Mouse (Mus musculus) left cerebral cortex, adult 2 months (tissue): Measurements from ENCODE around the gene Slc35g1. TPM values are rescaled to one million over a fixed set of nuclear protein-coding genes. Genes with fewer than 3 reads are reported as not detected.

Experiments used
- DNase-seq, 2 experiments: peaks; one replicate each; pipeline ENCODE4 v3.0.0; 2021 to 2022; ENCODE audit warnings: low spot score in 2 of 2, mixed read lengths in 1 of 2; ENCODE audit errors: extremely low spot score in 1 of 2
- H3K27ac ChIP-seq: fragments of 200-600 bp; 2 replicates; pipeline ENCODE4 v1.8.1; 2022
- H3K4me3 ChIP-seq: fragments of 200-600 bp; 2 replicates; pipeline ENCODE4 v1.8.1; 2022
- CTCF ChIP-seq: fragments of 200-600 bp; IDR thresholded peaks from 2 replicates; pipeline ENCODE4 v1.8.1; 2022; ENCODE audit warnings: antibody characterized with exemption, mild to moderate bottlenecking, moderate library complexity
- intact Hi-C: fragments of 180-260 bp; cut with DNase I; formaldehyde crosslinking; loops from one replicate; pipeline ENCODE4 v1.15.1; 2025
- long read RNA-seq, 2 experiments: library from polyadenylated mRNA; stranded (forward); transcript quantifications; one replicate each; pipeline ENCODE4 v2.0.0; 2021; ENCODE audit warnings: borderline mapping rate in 2 of 2
- total RNA-seq, 2 experiments: library from RNA; stranded (reverse); gene quantifications; 2 replicates each; pipeline ENCODE4 v1.2.3; 2021

The Slc35g1 gene
- 1 to 10 TPM; 1.6 to 2.3 TPM for total RNA-seq
- long read RNA-seq, experiment 1, partial matches to known transcripts, result 0 of 1 reads
- long read RNA-seq, experiment 1, other reads (novel, unspliced or antisense), result 0 of 1 reads
- long read RNA-seq, experiment 2, partial matches to known transcripts, result 0 of 1 reads
- long read RNA-seq, experiment 2, other reads (novel, unspliced or antisense), result 0 of 1 reads

DNA sequence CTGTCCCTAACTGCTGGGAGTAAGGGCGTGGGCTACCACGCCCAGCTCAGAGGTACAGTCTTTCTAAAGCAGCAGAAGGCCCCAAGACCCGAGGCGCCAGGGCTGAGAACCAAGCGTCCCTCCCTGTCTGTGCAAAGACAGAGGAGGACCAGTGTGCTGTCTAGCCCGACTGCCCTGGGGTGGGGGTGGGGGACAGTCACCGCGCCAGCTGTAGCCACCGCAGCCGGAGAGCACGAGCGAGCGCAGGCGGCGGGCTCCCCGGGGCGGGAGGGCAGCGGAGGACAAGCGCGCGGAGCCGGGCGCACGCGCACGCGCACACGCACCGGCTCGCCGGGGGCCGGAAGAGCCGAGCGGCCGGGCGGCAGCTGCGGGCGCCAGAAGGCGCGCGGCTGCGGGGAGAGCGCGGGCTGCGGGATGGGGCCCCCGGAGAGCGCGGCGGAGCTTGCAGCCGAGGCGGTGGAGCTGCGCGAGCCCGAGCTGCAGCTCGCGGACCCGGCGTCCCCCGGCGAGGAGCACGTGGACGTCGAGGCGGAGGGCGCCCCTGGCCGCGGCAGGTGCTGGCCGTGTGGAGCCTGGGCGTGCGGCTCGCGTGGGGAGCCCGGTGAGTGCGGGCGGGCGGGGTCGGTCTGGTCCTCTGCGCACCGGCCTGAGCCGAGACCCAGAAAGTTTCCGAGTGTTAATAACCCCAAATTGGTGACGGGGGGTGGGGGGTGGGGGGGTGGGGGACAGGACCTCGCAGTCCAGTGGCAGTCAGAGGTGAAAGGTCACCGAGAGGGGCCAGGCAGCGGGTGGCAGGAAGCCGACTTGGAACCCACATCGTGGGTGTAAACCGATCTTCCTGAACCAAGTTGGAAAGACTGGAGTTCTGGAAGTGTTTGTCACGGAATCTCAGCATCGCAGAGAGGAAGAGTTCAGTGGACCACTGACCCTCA is at the start of gene Slc35g1:
Slc35g1 (plus strand) TSS at position 280 of the 932 bp plus-strand sequence.
- Histone ChIP-seq H3K4me3 (peak within 1 kb of the TSS; percentile 59), H3K27ac (peak within 1 kb of the TSS; percentile 64; the same call in 1 of the 2 replicates)
- intact Hi-C loops, result no loop called here
- TF ChIP-seq CTCF, result no peak
- peak; percentile 64 to 70 for DNase-seq

DNA sequence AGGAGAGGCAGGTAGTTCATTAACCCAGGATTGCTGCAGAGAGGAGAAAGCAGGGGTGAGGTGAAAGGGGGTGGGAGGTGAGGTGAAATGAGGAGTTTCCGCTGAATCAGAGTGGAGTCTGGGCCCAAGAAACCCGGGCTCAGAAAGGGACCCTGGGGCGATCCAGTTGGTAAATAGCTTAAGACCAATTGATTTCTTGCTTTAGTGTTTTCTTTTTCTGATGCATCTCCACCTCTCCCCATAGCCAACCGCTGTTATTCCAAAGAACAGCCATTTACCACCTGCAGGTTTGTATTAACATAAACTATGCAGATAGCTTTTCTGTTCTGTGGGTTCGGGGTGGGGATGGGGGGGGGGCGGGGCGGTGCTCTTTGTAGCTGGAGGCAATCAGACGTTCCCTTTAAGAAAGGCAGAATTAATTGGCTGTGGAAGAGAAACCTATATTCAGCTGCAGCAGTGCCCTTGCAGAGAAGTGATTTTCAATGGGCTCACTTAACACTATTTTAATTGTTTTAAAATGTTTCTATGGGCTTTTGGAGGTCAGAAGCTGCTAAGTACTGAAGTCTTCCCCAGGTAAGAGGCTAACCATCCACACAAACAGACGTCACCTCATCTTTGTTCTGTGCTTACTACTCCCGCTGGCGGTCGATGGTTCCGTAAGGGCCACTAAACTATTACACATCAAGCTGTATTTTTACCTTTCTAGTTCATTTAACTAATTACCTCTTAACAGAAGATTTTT is 47.3 kb upstream of the Slc35g1 start:
- DNase-seq, result no peak
- Histone ChIP-seq H3K4me3 (no peak overlapping the region), H3K27ac (no peak overlapping the region)
- no peak for TF ChIP-seq CTCF
- intact Hi-C loops, result no loop called here

DNA sequence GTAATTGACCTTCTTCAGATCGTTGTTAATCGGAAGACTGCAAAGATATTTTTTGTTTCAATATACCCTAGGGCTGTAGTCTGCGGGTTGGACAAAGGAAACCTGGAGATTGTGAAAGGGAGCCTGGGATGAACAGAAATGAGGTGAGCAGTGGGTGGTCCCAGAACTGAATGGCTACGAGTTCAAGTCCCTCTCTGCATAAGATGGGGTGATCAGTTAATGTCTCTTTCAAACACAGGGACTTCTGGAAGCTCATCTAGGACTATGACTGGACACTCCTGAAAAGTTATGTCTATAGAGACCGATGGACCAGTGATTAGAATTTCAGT is 46.8 kb upstream of the Slc35g1 start:
- no peak for DNase-seq
- TF ChIP-seq CTCF, result no peak
- Histone ChIP-seq H3K27ac (no peak overlapping the region), H3K4me3 (no peak overlapping the region)
- intact Hi-C loops, result no loop called here

DNA sequence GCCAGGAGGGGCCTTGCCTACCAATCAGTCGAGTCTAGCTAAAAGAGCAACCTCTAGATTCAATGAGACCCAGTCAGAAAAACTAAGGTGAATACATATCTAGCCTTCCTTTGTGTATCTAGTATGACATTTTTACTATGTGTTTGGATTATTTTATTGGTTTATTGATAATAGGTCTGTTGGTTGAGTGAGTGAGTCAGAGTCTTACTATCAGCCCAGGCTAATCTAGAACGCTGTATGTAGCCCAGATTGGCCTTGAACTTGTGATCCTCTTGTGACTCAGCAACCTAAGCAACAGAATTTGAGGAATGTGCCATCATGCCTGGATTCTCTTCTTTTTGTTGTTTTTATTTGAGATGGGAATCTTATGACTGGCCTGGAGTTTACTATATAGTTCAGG is 44.6 kb upstream of the Slc35g1 start:
- H3K4me3 ChIP-seq, result no peak overlapping the region
- intact Hi-C loops, result loop anchor here (5.0 to 10.0 kb wide), 2 partner anchors 129 to 276 kb away; partner anchors contain the start of gene Fra10ac1
- no peak overlapping the region for H3K27ac ChIP-seq
- no peak for DNase-seq
- no peak for TF ChIP-seq CTCF

DNA sequence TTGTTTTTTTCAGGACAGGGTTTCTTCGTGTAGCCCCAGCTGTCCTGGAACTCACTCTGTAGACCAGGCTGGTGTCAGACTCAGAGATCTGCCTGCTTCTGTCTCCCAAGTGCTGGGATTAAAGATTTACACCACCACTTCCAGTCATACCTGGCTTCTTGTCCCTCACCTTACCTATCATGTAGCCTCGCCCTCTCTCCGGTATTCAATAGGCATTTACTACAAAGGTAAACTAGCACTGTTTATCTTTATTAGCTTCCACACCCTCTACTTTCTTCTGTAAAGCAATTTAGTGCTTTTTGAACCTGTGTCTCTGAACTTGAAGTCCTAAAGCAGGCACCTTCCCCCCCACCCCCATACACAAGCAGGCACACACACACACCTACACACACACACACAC is 44.1 kb upstream of the Slc35g1 start:
- TF ChIP-seq CTCF, result no peak
- no peak for DNase-seq
- H3K4me3 ChIP-seq, result no peak overlapping the region
- H3K27ac ChIP-seq, result no peak overlapping the region
- intact Hi-C loops, result loop anchor here (1.0 to 10.0 kb wide), 5 partner anchors 97 to 397 kb away; partner anchors contain the start of gene Fra10ac1

DNA sequence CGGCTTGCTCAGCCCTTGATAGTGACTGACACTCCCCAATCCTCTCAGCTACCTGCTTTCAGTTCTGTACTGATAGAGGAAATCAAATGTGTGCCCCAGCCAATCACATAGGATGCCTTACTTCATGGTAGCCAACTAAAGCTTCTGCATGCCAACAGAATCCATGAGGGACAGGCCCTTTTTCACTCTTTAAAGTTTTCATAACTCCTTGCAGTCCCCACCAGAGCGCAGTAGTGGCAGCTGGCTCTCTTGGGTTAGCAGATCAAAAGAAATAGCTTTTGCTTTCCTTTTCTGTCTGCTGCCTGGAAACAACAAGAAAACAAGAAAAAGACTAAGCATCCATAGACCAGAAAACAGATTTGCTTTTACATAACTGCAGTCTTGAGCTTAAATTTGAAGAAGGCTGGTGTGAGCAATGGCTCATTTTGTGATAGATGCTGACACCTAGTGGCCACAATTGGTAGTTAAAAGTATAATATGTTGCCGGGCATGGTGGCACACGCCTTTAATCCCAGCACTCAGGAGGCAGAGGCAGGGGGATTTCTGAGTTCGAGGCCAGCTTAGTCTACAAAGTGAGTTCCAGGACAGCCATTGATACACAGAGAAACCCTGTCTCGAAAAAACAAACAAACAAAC is 43.2 kb upstream of the Slc35g1 start:
- peak; percentile 21 to 22 for DNase-seq
- Histone ChIP-seq H3K27ac (0 out of 2 replicates have a peak overlapping the region, but pooled peaks have one; percentile 0), H3K4me3 (no peak overlapping the region)
- TF ChIP-seq CTCF, result peak; percentile 72
- intact Hi-C loops, result loop anchor here (1.0 to 10.0 kb wide), 5 partner anchors 98 to 398 kb away; partner anchors contain the start of gene Fra10ac1

DNA sequence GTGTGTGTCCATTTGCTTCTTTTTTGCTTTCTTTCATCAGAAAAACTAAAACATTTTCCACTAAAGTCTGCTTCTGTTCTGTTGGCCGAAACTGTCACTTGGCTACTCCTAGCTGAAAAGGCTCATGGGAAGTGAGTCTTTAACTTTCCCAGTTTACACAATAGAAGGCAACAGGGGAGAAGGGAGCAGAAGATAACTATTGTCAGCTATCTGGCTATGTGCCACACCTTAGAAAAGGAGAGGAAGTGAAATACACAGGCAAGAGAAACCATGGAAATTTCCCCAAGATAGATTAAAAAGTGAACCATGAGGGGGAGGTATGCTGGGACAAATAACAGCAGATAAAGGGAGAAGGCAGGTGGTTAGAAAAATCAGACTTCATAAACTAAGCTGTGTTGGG is 41.5 kb upstream of the Slc35g1 start:
- DNase-seq, result no peak
- intact Hi-C loops, result loop anchor here (1.0 to 10.0 kb wide), 3 partner anchors 132 to 279 kb away; partner anchors contain the start of gene Fra10ac1
- Histone ChIP-seq H3K4me3 (no peak overlapping the region), H3K27ac (no peak overlapping the region)
- no peak for TF ChIP-seq CTCF

- DNase-seq, result no peak
- H3K4me3 ChIP-seq, result no peak overlapping the region
- intact Hi-C loops, result loop anchor here (1.0 to 10.0 kb wide), 3 partner anchors 133 to 280 kb away; partner anchors contain the start of gene Fra10ac1
- no peak; the same call in none of the 2 replicates for TF ChIP-seq CTCF
- H3K27ac ChIP-seq, result no peak overlapping the region
Measured at GRCm38 (mm10) chr19:38354819-38355360, 40.9 kb upstream of the Slc35g1 start.

- DNase-seq, result no peak
- TF ChIP-seq CTCF, result no peak
- H3K27ac ChIP-seq, result no peak overlapping the region
- intact Hi-C loops, result loop anchor here (10.0 kb wide), 1 partner anchor 282 kb away; no protein-coding TSS in a partner anchor
- no peak overlapping the region for H3K4me3 ChIP-seq
Measured at GRCm38 (mm10) chr19:38356211-38356828, 39.5 kb upstream of the Slc35g1 start.

GRCm38 (mm10) chr19:38357956-38358623 is 37.7 kb upstream of the Slc35g1 start:
- intact Hi-C loops, result loop anchor here (10.0 kb wide), 1 partner anchor 283 kb away; no protein-coding TSS in a partner anchor
- DNase-seq, result no peak
- H3K4me3 ChIP-seq, result no peak overlapping the region
- TF ChIP-seq CTCF, result no peak
- H3K27ac ChIP-seq, result no peak overlapping the region
